ENCODE assay signal across 24 mouse cellular contexts in the genomic region with DNA sequence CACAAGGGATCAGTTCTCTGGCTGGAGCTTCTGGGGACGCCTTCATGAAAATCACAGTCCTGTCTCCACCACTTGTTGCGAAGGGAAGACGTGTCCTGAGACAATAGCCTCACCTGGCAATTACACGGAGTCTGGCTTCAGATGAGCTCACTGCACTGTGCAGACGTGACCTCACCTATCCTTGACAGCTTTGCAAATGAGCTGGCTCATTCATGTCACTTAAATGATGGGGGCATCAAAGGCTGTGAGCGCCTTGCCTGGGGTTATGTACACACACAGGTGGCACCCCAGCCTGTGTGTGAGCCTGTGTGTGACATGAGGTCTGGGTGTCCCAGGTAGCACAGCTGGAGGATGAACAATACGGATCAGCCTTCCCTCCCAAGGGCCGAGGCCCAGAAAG. TPM values are rescaled to one million over a fixed set of nuclear protein-coding genes. Genes with fewer than 3 reads are reported as not detected.
"Had no signal": no experiment of that assay in that cellular context is flagged by ENCODE, and none has a peak within 500 bp of the region (broad histone marks: within the 10 kb centered on the region; RNA-seq: fewer than 3 reads in every experiment).

No protein-coding gene starts in this region.

- H3K4me3 ChIP-seq: limb, embryonic 12.5 days; limb, embryonic 15.5 days; midbrain, embryonic 12.5 days; myocyte; neural tube, embryonic 13.5 days; stomach, embryonic 15.5 days had no signal

- ATAC-seq: liver, postnatal 0 days; lung, postnatal 0 days had no signal

- H3K4me1 ChIP-seq: limb, embryonic 15.5 days; midbrain, embryonic 12.5 days; neural tube, embryonic 13.5 days; stomach, embryonic 15.5 days had no signal

- H3K9ac ChIP-seq: limb, embryonic 12.5 days; limb, embryonic 15.5 days; liver, embryonic 14.5 days; liver, postnatal 0 days; lung, embryonic 14.5 days; midbrain, embryonic 12.5 days; neural tube, embryonic 13.5 days; stomach, embryonic 15.5 days had no signal

- H3K36me3 ChIP-seq: limb, embryonic 12.5 days; limb, embryonic 15.5 days; midbrain, embryonic 12.5 days; neural tube, embryonic 13.5 days; stomach, embryonic 15.5 days had no signal

- H3K27me3 ChIP-seq: limb, embryonic 12.5 days; limb, embryonic 15.5 days; midbrain, embryonic 12.5 days; neural tube, embryonic 13.5 days; stomach, embryonic 15.5 days had no signal

- H3K27ac ChIP-seq: limb, embryonic 12.5 days; limb, embryonic 15.5 days; liver, embryonic 14.5 days; macrophage; midbrain, embryonic 12.5 days; neural tube, embryonic 13.5 days; stomach, embryonic 15.5 days had no signal

- H3K4me2 ChIP-seq: limb, embryonic 12.5 days; limb, embryonic 15.5 days; liver, embryonic 11.5 days; lung, embryonic 14.5 days; midbrain, embryonic 12.5 days; neural tube, embryonic 13.5 days; stomach, embryonic 15.5 days had no signal

- DNase-seq: kidney, adult 9 months; kidney, postnatal 14 days; kidney, postnatal 4 days; left cerebral cortex, postnatal 4 days; liver, postnatal 0 days; lung, embryonic 14.5 days; retina, postnatal 1 day; right cerebral cortex, postnatal 25 days; spleen, adult 18-20 months; thymus, adult 2 months; thymus, postnatal 14 days; thymus, postnatal 4 days had no signal

- H3K9me3 ChIP-seq: limb, embryonic 12.5 days; limb, embryonic 15.5 days; midbrain, embryonic 12.5 days; neural tube, embryonic 13.5 days; stomach, embryonic 15.5 days had no signal

RNA-seq across cellular contexts. Expression of a gene that starts 27.6 kb away (rescaled TPM):
- total RNA-seq: megakaryocyte, adult 5-6 weeks had no signal
- polyA plus RNA-seq: liver, embryonic 11.5 days; liver, postnatal 0 days; myocyte had no signal

RNA-seq across cellular contexts. Expression of a gene that starts 41.9 kb away (rescaled TPM):
- total RNA-seq: megakaryocyte, adult 5-6 weeks; neutrophil, adult 5-6 weeks had no signal
- polyA plus RNA-seq: liver, postnatal 0 days; macrophage had no signal
